Mouse (Mus musculus): Measurements from ENCODE around the gene Zrsr2.

The Zrsr2 gene

GRCm38 (mm10) chrX:163897354-163897753, 61.1 kb downstream of the Zrsr2 start:
- intact Hi-C loops (cut with DNase I), result no loop called here

DNA sequence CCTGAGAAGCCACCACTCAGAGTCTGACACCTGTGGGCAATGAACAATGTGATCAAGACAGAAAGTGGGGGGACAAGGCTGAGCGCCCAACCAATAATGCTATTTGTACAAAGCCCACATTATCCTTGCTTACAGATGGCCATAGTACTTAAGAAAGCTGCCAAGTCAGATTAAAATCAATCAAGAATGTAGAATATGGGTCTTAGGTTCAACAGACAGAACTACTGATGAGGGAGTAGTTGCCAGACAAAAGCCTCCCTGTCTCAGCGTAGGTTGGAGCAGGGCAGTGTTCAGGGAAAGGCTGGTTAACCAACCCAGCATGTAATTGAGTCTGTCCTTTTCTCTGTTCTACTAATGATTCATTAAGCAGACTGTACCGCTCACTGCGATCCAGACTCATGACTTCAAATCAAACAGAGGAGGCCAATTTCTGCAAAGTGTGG, 72.9 kb downstream of the Zrsr2 start:
- intact Hi-C loops (cut with DNase I), result no loop called here
